Mouse (Mus musculus) MEL (cell line): Measurements from ENCODE around the gene Rrp7a. TPM values are rescaled to one million over a fixed set of nuclear protein-coding genes. Genes with fewer than 3 reads are reported as not detected.

Experiments
- DNase-seq: peaks from one replicate; pipeline ENCODE4 v3.0.0; 2011; ENCODE audit warnings: low read depth, low spot score
- H3K27ac ChIP-seq: 2 replicates; pipeline ENCODE4 v1.5.1; 2012; ENCODE audit warnings: low read depth, mild to moderate bottlenecking, control low read depth, low read length, moderate library complexity; ENCODE audit not compliant: control insufficient read depth
- H3K27me3 ChIP-seq, 2 experiments: fragments of 150-350 bp in 1 of 2; sonication (generic) in 1 of 2; 2 replicates each; pipeline ENCODE4 v1.6.1; 2012; ENCODE audit warnings: low read length in 2 of 2, mild to moderate bottlenecking in 2 of 2, improper control_type of control experiment in 1 of 2, moderate library complexity in 1 of 2; ENCODE audit not compliant: insufficient read depth in 2 of 2, control insufficient read depth in 1 of 2
- H3K36me3 ChIP-seq, 2 experiments: 2 replicates each; pipeline ENCODE4 v1.6.1; 2012 to 2014; ENCODE audit warnings: low read length in 2 of 2, improper control_type of control experiment in 1 of 2, inconsistent platforms in 1 of 2, mild to moderate bottlenecking in 1 of 2; ENCODE audit not compliant: insufficient read depth in 2 of 2, control insufficient read depth in 1 of 2
- H3K4me1 ChIP-seq, 2 experiments: fragments of 150-350 bp in 1 of 2; sonication (generic) in 1 of 2; 2 replicates each; pipeline ENCODE4 v1.6.1; 2012; ENCODE audit warnings: low read length in 2 of 2, improper control_type of control experiment in 1 of 2, mild to moderate bottlenecking in 1 of 2; ENCODE audit not compliant: insufficient read depth in 2 of 2, control insufficient read depth in 1 of 2
- H3K4me3 ChIP-seq, 2 experiments: fragments of 150-350 bp in 1 of 2; sonication (generic) in 1 of 2; 2 replicates each; pipeline ENCODE4 v1.5.1; 2012; ENCODE audit warnings: low read depth in 2 of 2, low read length in 2 of 2, mild to moderate bottlenecking in 2 of 2, moderate library complexity in 2 of 2, control low read depth in 1 of 2, improper control_type of control experiment in 1 of 2; ENCODE audit not compliant: control insufficient read depth in 1 of 2, insufficient read depth in 1 of 2
- H3K79me2 ChIP-seq: 2 replicates; pipeline ENCODE4 v1.6.1; 2012; ENCODE audit warnings: mild to moderate bottlenecking, low read length, moderate library complexity; ENCODE audit not compliant: control insufficient read depth, poor library complexity, insufficient read depth
- H3K9ac ChIP-seq: 2 replicates; pipeline ENCODE4 v1.6.1; 2012; ENCODE audit warnings: low read depth, mild to moderate bottlenecking, control low read depth, low read length, moderate library complexity; ENCODE audit not compliant: control insufficient read depth, poor library complexity, severe bottlenecking
- H3K9me3 ChIP-seq: fragments of 150-350 bp; sonication (generic); replicated peaks from 2 replicates; pipeline ENCODE4 v1.6.1; 2012; ENCODE audit warnings: mild to moderate bottlenecking, low read length, improper control_type of control experiment, moderate library complexity; ENCODE audit not compliant: insufficient read depth
- CHD1 ChIP-seq: IDR thresholded peaks from 2 replicates; pipeline ENCODE4 v1.6.1; 2012; ENCODE audit warnings: low read depth, mild to moderate bottlenecking, inconsistent platforms, low read length, improper control_type of control experiment
- CTCF ChIP-seq, 3 experiments: IDR thresholded peaks in 2 of 3; conservative IDR thresholded peaks in 1 of 3; 2 replicates each; pipeline ENCODE4 v1.5.1; 2011 to 2012; ENCODE audit warnings: low read length in 3 of 3, low read depth in 2 of 3, mild to moderate bottlenecking in 2 of 3, improper control_type of control experiment in 1 of 3, inconsistent platforms in 1 of 3, mixed read lengths in 1 of 3, moderate library complexity in 1 of 3; ENCODE audit not compliant: control insufficient read depth in 1 of 3, insufficient read depth in 1 of 3, poor library complexity in 1 of 3, severe bottlenecking in 1 of 3
- E2F4 ChIP-seq: IDR thresholded peaks from 2 replicates; pipeline ENCODE4 v1.6.1; 2011; ENCODE audit warnings: low read depth, low read length, improper control_type of control experiment, borderline replicate concordance
- EP300 ChIP-seq, 2 experiments: IDR thresholded peaks; 2 replicates each; pipeline ENCODE4 v1.6.1; 2011; ENCODE audit warnings: improper control_type of control experiment in 2 of 2, low read length in 2 of 2, low read depth in 1 of 2, mild to moderate bottlenecking in 1 of 2
- GABPA ChIP-seq: IDR thresholded peaks from 2 replicates; pipeline ENCODE4 v1.6.1; 2012; ENCODE audit warnings: low read depth, mild to moderate bottlenecking, inconsistent platforms, low read length, improper control_type of control experiment, moderate library complexity
- JUND ChIP-seq: IDR thresholded peaks from 2 replicates; pipeline ENCODE4 v1.6.1; 2011; ENCODE audit warnings: low read depth, mild to moderate bottlenecking, improper control_type of control experiment, low read length
- KAT2A ChIP-seq: conservative IDR thresholded peaks from 2 replicates; pipeline ENCODE4 v1.6.1; 2012; ENCODE audit warnings: low read depth, low read length, improper control_type of control experiment, inconsistent platforms
- MAX ChIP-seq: IDR thresholded peaks from 2 replicates; pipeline ENCODE4 v1.6.1; 2011; ENCODE audit warnings: low read length, improper control_type of control experiment
- MAZ ChIP-seq: IDR thresholded peaks from 2 replicates; pipeline ENCODE4 v1.6.1; 2012; ENCODE audit warnings: low read depth, mild to moderate bottlenecking, inconsistent platforms, low read length, improper control_type of control experiment
- POLR2A ChIP-seq, 2 experiments: IDR thresholded peaks; 2 replicates each; pipeline ENCODE4 v1.6.1; 2011 to 2012; ENCODE audit warnings: low read length in 2 of 2, mild to moderate bottlenecking in 2 of 2, control low read depth in 1 of 2, improper control_type of control experiment in 1 of 2, low read depth in 1 of 2, moderate library complexity in 1 of 2; ENCODE audit not compliant: control insufficient read depth in 1 of 2, insufficient read depth in 1 of 2, poor library complexity in 1 of 2
- POLR2AphosphoS2 ChIP-seq: IDR thresholded peaks from 2 replicates; pipeline ENCODE4 v1.6.1; 2011; ENCODE audit warnings: low read length, improper control_type of control experiment
- POLR2AphosphoS5 ChIP-seq: IDR thresholded peaks from 2 replicates; pipeline ENCODE4 v1.6.1; 2012; ENCODE audit warnings: low read depth, borderline replicate concordance, mild to moderate bottlenecking, inconsistent platforms, low read length, moderate library complexity, mixed read lengths
- SIN3A ChIP-seq: IDR thresholded peaks from 2 replicates; pipeline ENCODE4 v1.6.1; 2012; ENCODE audit warnings: low read length, improper control_type of control experiment, inconsistent platforms
- TAL1 ChIP-seq: IDR thresholded peaks from 2 replicates; pipeline ENCODE4 v1.6.1; 2012; ENCODE audit warnings: mild to moderate bottlenecking, inconsistent platforms, low read length, moderate library complexity, mixed read lengths
- TCF12 ChIP-seq: IDR thresholded peaks from 2 replicates; pipeline ENCODE4 v1.6.1; 2014; ENCODE audit warnings: low read depth, mild to moderate bottlenecking, inconsistent platforms, low read length, improper control_type of control experiment, moderate library complexity
- UBTF ChIP-seq: IDR thresholded peaks from 2 replicates; pipeline ENCODE4 v1.6.1; 2012; ENCODE audit warnings: low read depth, mild to moderate bottlenecking, inconsistent platforms, low read length, improper control_type of control experiment, moderate library complexity, borderline replicate concordance; ENCODE audit not compliant: insufficient read depth
- USF1 ChIP-seq: IDR thresholded peaks from 2 replicates; pipeline ENCODE4 v1.6.1; 2014; ENCODE audit warnings: low read depth, mild to moderate bottlenecking, inconsistent platforms, low read length, improper control_type of control experiment, moderate library complexity
- USF2 ChIP-seq, 2 experiments: IDR thresholded peaks; 2 replicates each; pipeline ENCODE4 v1.6.1; 2011 to 2012; ENCODE audit warnings: improper control_type of control experiment in 2 of 2, low read length in 2 of 2, borderline replicate concordance in 1 of 2, inconsistent platforms in 1 of 2, low read depth in 1 of 2, mild to moderate bottlenecking in 1 of 2; ENCODE audit not compliant: insufficient read depth in 1 of 2
- ZC3H11A ChIP-seq: IDR thresholded peaks from 2 replicates; pipeline ENCODE4 v1.6.1; 2012; ENCODE audit warnings: low read depth, mild to moderate bottlenecking, inconsistent platforms, low read length, improper control_type of control experiment
- polyA plus RNA-seq, 2 experiments: library from polyadenylated mRNA; stranded (reverse) in 1 of 2; unstranded in 1 of 2; fragments of >175 nt in 1 of 2; fragments of >200 nt in 1 of 2; gene quantifications; 2 replicates each; pipeline versions ENCODE4 v1.2.1 to v1.2.4; 2012; ENCODE audit warnings: low replicate concordance in 2 of 2, low read depth in 1 of 2; ENCODE audit not compliant: insufficient read length in 2 of 2, insufficient read depth in 1 of 2, missing spikeins in 1 of 2
- total RNA-seq: library from RNA; depleted of rRNA; stranded (reverse); fragments of 300-350 nt; gene quantifications from 2 replicates; pipeline ENCODE4 v1.2.3, GENCODE M21; 2012

Gene Rrp7a
- total and polyA plus RNA-seq, 3 experiments: 155 to 483 (median 283) TPM

- peaks cover 0 to 15% of the 10 kb centered on the region in 2 experiments; a peak in 2 of 4 replicates for H3K36me3 ChIP-seq
Observed at GRCm38 (mm10) chr15:83166642-83167041, 44.0 kb upstream of the Rrp7a start.

GRCm38 (mm10) chr15:83165526-83166315 lies 43.1 kb upstream of the Rrp7a start:
- no peak for TF ChIP-seq TCF12
- no peak for TF ChIP-seq CTCF (IDR thresholded peaks at IDR 0.05 in 2 of 3, conservative IDR thresholded peaks at IDR 0.05 in 1 of 3; ENCODE audit: control insufficient read depth in 1 of 3, insufficient read depth in 1 of 3, low read depth in 2 of 3, low read length in 3 of 3, poor library complexity in 1 of 3, severe bottlenecking in 1 of 3)
- TF ChIP-seq MAX: no peak
- TF ChIP-seq ZC3H11A: no peak
- no peak for TF ChIP-seq GABPA
- TF ChIP-seq POLR2A (IDR thresholded peaks at IDR 0.05; ENCODE audit: control insufficient read depth in 1 of 2, insufficient read depth in 1 of 2, low read depth in 1 of 2, low read length in 2 of 2, poor library complexity in 1 of 2): no peak
- TF ChIP-seq KAT2A: no peak
- TF ChIP-seq UBTF: no peak
- TF ChIP-seq JUND: no peak
- no peak for TF ChIP-seq USF1
- no peak for TF ChIP-seq MAZ
- TF ChIP-seq POLR2AphosphoS2: no peak
- TF ChIP-seq SIN3A: no peak
- no peak for TF ChIP-seq USF2 (IDR thresholded peaks at IDR 0.05; ENCODE audit: borderline replicate concordance in 1 of 2, insufficient read depth in 1 of 2, low read depth in 1 of 2, low read length in 2 of 2)
- TF ChIP-seq TAL1: no peak
- no peak for TF ChIP-seq EP300 (IDR thresholded peaks at IDR 0.05; ENCODE audit: low read depth in 1 of 2, low read length in 2 of 2)
- TF ChIP-seq E2F4: no peak
- no peak for TF ChIP-seq POLR2AphosphoS5
- Histone ChIP-seq H3K9me3 (no peaks in the 10 kb centered on the region), H3K27me3 (no peaks in the 10 kb centered on the region), H3K79me2 (no peaks in the 10 kb centered on the region), H3K36me3 (peaks cover 0 to 8% of the 10 kb centered on the region in 2 experiments; a peak in 2 of 4 replicates), H3K4me1 (peaks cover 7 to 15% of the 10 kb centered on the region in 2 experiments), H3K4me3 (no peak overlapping the region), H3K9ac (no peak overlapping the region), H3K27ac (no peak overlapping the region)
- DNase-seq: no peak

More at GRCm38 (mm10) chr15:83166642-83167041, 44.0 kb upstream of the Rrp7a start:
- TF ChIP-seq POLR2AphosphoS2 (no peak), MAZ (no peak), CHD1 (no peak)
- TF ChIP-seq, all 39 proteins: peak for 0
- H3K4me1 ChIP-seq: peaks cover 7 to 23% of the 10 kb centered on the region in 2 experiments
- no peaks in the 10 kb centered on the region for H3K79me2 ChIP-seq
- no peak overlapping the region for H3K4me3 ChIP-seq
- no peaks in the 10 kb centered on the region for H3K27me3 ChIP-seq
- no peak overlapping the region for H3K27ac ChIP-seq
- H3K9ac ChIP-seq: no peak overlapping the region
- DNase-seq: no peak
- H3K9me3 ChIP-seq: no peaks in the 10 kb centered on the region
